Mouse (Mus musculus): ENCODE results near the gene Lgr4.

GRCm38 (mm10) chr2:109992448-109993073, 75.1 kb downstream of the Lgr4 start:
- TF ChIP-seq CTCF (IDR thresholded peaks at IDR 0.05; ENCODE audit: low read depth) (no peak), EP300 (IDR thresholded peaks at IDR 0.05; ENCODE audit: low read depth) (no peak)
